24 mouse cellular contexts compared by ENCODE assay signal in genomic region chr12:103209581-103209980, GRCm38 (mm10). TPM values are rescaled to one million over a fixed set of nuclear protein-coding genes. Genes with fewer than 3 reads are reported as not detected.
"Had no signal": no experiment of that assay in that cellular context is flagged by ENCODE, and none has a peak within 500 bp of the region (broad histone marks: within the 10 kb centered on the region; RNA-seq: fewer than 3 reads in every experiment).

No protein-coding gene starts in this region.

- H3K9me3 ChIP-seq: lung, embryonic 15.5 days; midbrain, embryonic 10.5 days; midbrain, embryonic 12.5 days; neural tube, embryonic 13.5 days; neural tube, embryonic 15.5 days had no signal

- H3K27me3 ChIP-seq: lung, embryonic 15.5 days; midbrain, embryonic 12.5 days; neural tube, embryonic 13.5 days; neural tube, embryonic 15.5 days had no signal

- H3K36me3 ChIP-seq: lung, embryonic 15.5 days; neural tube, embryonic 13.5 days; neural tube, embryonic 15.5 days had no signal

- H3K9ac ChIP-seq: lung, embryonic 15.5 days; midbrain, embryonic 12.5 days; neural tube, embryonic 13.5 days; neural tube, embryonic 15.5 days had no signal

- H3K4me2 ChIP-seq: lung, embryonic 15.5 days; midbrain, embryonic 12.5 days; neural tube, embryonic 13.5 days; neural tube, embryonic 15.5 days had no signal

- H3K4me1 ChIP-seq: midbrain, embryonic 10.5 days had no signal

- ATAC-seq: lung, postnatal 0 days; midbrain, embryonic 16.5 days had no signal

- H3K27ac ChIP-seq: lung, embryonic 15.5 days; macrophage; midbrain, embryonic 10.5 days; midbrain, embryonic 12.5 days; neural tube, embryonic 13.5 days; neural tube, embryonic 15.5 days had no signal

- H3K4me3 ChIP-seq: lung, embryonic 15.5 days; midbrain, embryonic 10.5 days; midbrain, embryonic 12.5 days; myocyte; neural tube, embryonic 13.5 days; neural tube, embryonic 15.5 days had no signal

- DNase-seq: lung, adult 2 months; lung, postnatal 14 days; lung, postnatal 36 days; midbrain, embryonic 14.5 days; retina, postnatal 1 day; right cerebral cortex, adult 18-20 months; right cerebral cortex, postnatal 25 days; right cerebral cortex, postnatal 4 days; spleen, adult 18-20 months; thymus, adult 18-20 months; thymus, postnatal 14 days; thymus, postnatal 36 days had no signal

RNA-seq across cellular contexts. Expression of gene Prima1, which starts 32.4 kb away (rescaled TPM):
- total RNA-seq: megakaryocyte, adult 5-6 weeks; megakaryocyte-erythroid progenitor cell, adult 5-6 weeks had no signal
- polyA plus RNA-seq: macrophage; myocyte; thymus, postnatal 0 days had no signal
